Mouse (Mus musculus): ENCODE measurements around the gene Slco3a1.

- no peak for TF ChIP-seq CTCF (conservative IDR thresholded peaks at IDR 0.05; ENCODE audit: insufficient read depth, insufficient read length, low read depth, low read length)
- TF ChIP-seq POLR2A (IDR thresholded peaks at IDR 0.05; ENCODE audit: low read depth, low read length) = no peak
Measured at GRCm38 (mm10) chr7:74415241-74415640, 139.3 kb downstream of the Slco3a1 start.
